Mouse (Mus musculus): Measurements from ENCODE around the gene Olfr77. TPM values are rescaled to one million over a fixed set of nuclear protein-coding genes. Genes with fewer than 3 reads are reported as not detected.

The Olfr77 gene
- 0.47 and 0.49 TPM in 2 replicates for total RNA-seq (2017)

- no peak for ATAC-seq (ENCODE audit: extremely low read depth, insufficient number of reproducible peaks, low FRiP score, poor library complexity, severe bottlenecking)
These were observed at the start of gene Olfr77 for GRCm38 (mm10) chr9:19916565-19916964. Gene Olfr77, plus strand, starts transcription at chr9:19916865.

DNA sequence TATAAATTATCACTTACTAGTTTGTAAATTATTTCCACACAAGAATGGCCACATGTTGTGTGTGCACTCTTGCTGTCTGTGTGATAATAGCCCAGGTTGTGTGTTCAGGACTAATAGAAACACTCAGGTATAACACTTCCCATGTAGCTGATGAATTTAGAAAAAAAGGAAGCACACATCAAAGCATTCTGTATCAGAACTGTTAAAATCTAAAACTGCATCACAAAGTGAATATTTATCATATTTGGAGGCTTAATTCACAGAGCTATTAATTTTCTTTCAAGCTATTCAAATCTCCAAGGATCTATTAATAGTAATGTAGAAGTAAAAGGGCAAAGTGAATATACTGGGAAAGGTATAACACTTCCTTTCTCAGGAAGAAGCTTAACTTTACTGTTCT, 28.8 kb upstream of the Olfr77 start, which contains the start of gene Olfr862:
Olfr862 (minus strand) TSS at position 101 of the 400 bp plus-strand sequence.
- ATAC-seq (ENCODE audit: extremely low read depth, insufficient number of reproducible peaks, low FRiP score, poor library complexity, severe bottlenecking): no peak

- no peak for ATAC-seq (ENCODE audit: extremely low read depth, insufficient number of reproducible peaks, low FRiP score, poor library complexity, severe bottlenecking)
These were observed 5.5 kb upstream of the Olfr77 start for GRCm38 (mm10) chr9:19911170-19911569.

Other genes with a start within 250 kb of the Olfr77 start
- gene Olfr857, start 207.4 kb upstream of the Olfr77 start, total RNA-seq (2017): not detected in 2 replicates
- gene Olfr58, start 136.6 kb upstream of the Olfr77 start, total RNA-seq (2017): not detected in 2 replicates
- not detected in 2 replicates for gene Olfr859, start 112.0 kb upstream of the Olfr77 start, total RNA-seq (2017)
- not detected in 2 replicates for gene Olfr860, start 67.1 kb upstream of the Olfr77 start, total RNA-seq (2017)
- gene Olfr862, start 28.9 kb upstream of the Olfr77 start, total RNA-seq (2017): not detected in 2 replicates
- not detected in 2 replicates for gene Olfr866, start 111.2 kb downstream of the Olfr77 start, total RNA-seq (2017)
- not detected in 2 replicates for gene Olfr867, start 140.7 kb downstream of the Olfr77 start, total RNA-seq (2017)
- gene Olfr868, start 181.8 kb downstream of the Olfr77 start, total RNA-seq (2017): not detected in 2 replicates
- gene Olfr869, start 212.1 kb downstream of the Olfr77 start, total RNA-seq (2017): not detected in 2 replicates